Mouse (Mus musculus): Measurements from ENCODE around the gene Hnf1a.

Hnf1a gene

DNA sequence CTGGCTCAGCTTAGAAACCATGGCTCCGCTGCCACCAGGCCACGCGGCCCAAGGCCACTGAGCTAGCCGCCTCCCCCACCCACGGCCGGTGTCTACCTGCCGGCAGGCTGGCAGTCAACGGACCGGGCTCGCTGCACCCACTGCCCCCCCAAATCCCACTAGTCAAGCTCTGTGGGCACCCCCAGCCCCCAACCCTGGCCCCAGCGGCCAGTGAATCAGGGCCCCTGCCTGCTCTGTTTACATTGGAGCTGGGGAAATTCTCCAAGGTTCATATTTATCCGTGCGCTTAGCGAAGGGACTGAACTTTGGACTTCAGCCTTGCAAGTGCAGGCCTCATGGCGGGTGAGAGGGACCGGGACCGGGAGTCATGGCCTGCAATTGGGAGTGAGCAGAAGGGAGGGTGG is at the start of gene Hnf1a:
TSS of gene Hnf1a (minus strand) at position 271 of the 404 bp plus-strand sequence.
- DNase-seq, result peak in 1 of 2 experiments; percentile 23

GRCm38 (mm10) chr5:115018813-115019212 is 47.9 kb upstream of the Hnf1a start:
- DNase-seq, result no peak

DNA sequence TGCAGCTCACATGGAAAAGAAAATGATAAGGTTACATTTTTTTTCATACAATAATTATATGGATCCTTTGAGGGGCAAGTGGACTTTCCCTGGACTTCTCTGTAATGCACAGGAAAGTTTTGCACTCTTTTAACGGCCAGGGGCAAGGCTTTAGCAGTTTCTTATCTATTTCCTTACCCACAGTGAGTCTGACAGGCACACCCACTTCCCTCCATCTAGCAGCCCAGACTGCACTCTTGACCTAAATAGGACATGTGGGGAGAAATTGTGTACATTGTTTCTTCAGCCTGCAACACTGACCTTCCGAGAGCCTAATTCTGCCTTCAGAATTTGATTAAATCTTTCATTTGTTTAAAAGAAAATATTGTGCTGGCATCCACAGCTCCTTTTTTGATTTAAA is 47.4 kb upstream of the Hnf1a start:
- DNase-seq, result no peak

GRCm38 (mm10) chr5:115015121-115015520 is 44.2 kb upstream of the Hnf1a start:
- DNase-seq, result no peak

DNA sequence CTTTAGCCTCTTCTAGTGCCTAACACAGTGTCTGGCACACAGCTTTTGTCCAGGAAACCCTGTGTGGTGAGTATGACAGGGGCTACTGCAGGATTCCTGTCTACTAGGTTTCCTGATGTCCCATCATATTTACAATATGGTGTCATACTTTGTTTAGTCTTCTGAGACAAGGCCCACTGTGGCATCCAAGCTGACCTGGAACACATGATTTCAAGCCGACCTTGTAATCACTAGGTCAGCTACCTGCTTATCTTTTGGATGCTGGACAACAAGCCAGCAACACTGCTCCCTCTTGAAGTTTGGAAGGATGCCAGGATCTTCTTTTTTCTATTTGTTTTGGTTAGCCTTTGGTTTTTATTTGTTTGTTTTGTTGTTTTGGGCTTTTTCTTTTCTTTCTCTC is 43.7 kb upstream of the Hnf1a start:
- no peak for DNase-seq

GRCm38 (mm10) chr5:115013436-115013835 is 42.5 kb upstream of the Hnf1a start:
- no peak for DNase-seq

- peak; percentile 64 to 69 for DNase-seq
Observed at GRCm38 (mm10) chr5:115011519-115012261, 40.8 kb upstream of the Hnf1a start.

- no peak for DNase-seq
Observed at GRCm38 (mm10) chr5:115011217-115011518, 40.3 kb upstream of the Hnf1a start.

GRCm38 (mm10) chr5:115010577-115011216 is 39.8 kb upstream of the Hnf1a start, which contains the start of gene Sppl3:
Gene Sppl3 (plus strand): TSS chr5:115011137.
- DNase-seq, result peak; percentile 96 to 97

GRCm38 (mm10) chr5:115009961-115010360 is 39.1 kb upstream of the Hnf1a start:
- DNase-seq, result no peak

GRCm38 (mm10) chr5:115009143-115009542 is 38.2 kb upstream of the Hnf1a start:
- DNase-seq, result no peak

- DNase-seq, result no peak
Observed at GRCm38 (mm10) chr5:115008307-115008706, 37.4 kb upstream of the Hnf1a start.

- peak in 1 of 2 experiments; percentile 50 for DNase-seq
Observed at GRCm38 (mm10) chr5:115007768-115008167, 36.9 kb upstream of the Hnf1a start.

DNA sequence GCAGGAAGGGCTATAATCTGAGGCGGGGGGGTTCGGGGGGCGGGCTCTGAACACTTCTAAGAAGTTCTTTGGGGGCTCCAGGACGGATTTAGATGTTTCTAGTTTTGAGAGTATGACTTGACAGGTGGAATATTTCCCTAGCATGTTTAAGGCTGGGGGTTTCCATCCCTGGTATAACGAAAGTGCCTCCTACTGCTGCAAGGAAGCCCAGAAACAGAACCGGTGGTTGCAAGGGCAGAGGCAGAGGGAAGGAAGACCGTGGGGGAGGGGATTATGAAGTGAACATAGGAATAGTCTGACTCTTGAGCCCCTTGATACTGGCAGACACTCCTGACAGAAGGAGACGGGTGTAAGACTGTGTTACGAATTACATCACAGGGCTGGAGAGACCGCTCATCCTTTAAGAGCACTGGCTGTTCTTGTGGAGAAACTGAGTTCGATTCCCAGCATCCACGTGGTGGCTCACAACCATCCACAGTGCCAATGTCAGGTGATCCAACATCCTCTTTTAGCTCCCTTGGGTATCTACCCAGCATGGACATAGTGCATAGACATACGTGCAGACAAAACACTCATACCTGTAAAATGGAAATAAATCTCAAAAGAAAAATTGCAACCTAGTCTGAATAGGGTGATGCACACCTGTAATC is 32.5 kb upstream of the Hnf1a start:
- DNase-seq, result no peak

DNA sequence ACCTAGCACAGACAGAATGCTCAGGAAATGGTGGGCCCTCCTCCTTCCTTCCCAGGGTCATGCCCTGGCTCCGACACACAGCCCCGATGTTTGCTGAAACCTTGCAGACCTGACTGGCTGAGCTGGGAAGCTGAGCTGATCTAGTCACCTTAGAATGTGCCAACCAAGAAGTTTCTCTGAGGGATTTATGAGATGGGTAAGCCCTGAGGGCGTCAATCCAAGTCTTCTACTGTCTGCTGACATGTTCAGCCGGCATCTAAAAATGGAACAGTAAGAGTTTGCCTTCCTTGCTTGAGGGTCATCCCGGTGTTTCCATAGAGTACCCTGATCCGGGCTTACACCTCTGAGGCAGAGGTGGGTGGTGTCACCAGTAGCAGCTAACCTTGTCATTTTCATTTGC is 31.9 kb upstream of the Hnf1a start:
- DNase-seq, result no peak

- no peak for DNase-seq
Observed at GRCm38 (mm10) chr5:115001464-115001863, 30.6 kb upstream of the Hnf1a start.

DNA sequence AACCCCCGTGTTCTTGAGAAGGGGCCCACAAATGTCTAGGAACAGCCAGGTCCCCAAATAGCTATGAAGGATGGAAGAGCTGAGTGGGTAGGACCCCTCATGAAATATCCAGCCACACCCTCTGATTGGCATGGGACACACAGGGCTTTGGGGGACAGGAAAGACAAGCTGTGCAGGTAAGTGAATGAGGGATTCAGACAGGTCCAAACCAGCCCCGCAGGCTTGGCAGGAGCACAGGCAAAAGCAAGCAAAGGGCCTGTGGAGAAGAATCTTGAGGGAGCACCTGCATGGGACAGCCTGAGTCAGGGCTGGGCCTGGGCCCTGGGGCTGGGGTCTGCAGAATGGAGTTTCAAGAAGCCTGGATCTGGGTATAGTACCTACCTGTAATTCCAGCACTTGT is 29.6 kb upstream of the Hnf1a start:
- no peak for DNase-seq

DNA sequence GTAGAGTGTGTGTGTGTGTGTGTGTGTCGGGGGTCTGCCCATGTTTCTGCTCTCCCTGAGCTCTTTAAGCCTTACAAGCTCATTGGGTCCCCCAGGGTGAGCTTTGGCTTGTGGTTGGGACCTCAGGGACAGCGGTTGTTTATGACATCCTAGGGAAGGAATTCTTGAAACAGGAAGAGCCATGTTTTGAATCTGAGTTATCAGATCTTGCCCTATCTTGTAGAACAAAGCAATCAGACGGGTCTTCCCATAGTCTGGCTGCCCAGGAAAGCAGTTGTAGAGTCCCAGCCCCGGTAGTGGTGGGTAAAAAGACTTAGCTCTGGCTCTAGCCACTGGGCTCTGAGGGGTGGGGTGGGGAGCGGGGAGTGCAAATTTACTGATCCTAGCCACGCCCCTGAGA is 26.4 kb upstream of the Hnf1a start:
- DNase-seq, result peak; percentile 38 to 53

DNA sequence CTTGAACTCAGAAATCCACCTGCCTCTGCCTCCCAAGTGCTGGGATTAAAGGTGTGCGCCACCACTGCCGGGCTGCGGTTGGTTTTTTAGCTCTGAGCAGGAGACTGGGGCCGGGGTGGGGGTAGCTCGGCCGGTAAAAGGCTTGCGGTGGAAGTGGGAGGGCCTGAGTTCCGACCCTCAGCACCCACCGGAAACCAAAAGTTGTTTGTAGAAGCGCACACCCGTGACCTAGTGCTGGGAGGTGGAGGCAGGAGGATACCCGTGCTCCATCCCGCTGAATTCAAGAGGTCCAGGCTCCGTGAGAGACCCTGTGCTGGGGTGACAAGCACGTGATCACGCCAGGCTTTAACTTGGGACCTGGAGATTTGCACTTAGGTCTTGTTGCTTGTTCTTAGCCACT is 25.6 kb upstream of the Hnf1a start:
- DNase-seq, result peak in 1 of 2 experiments; percentile 21

- DNase-seq, result no peak
Observed at GRCm38 (mm10) chr5:114985074-114985473, 14.2 kb upstream of the Hnf1a start.

- DNase-seq, result no peak
Observed at GRCm38 (mm10) chr5:114982001-114982400, 11.1 kb upstream of the Hnf1a start.

- DNase-seq, result peak; percentile 15 to 52
Observed at GRCm38 (mm10) chr5:114980122-114980748, 9.3 kb upstream of the Hnf1a start.
